Mouse (Mus musculus) liver, embryonic 12.5 days (tissue): ENCODE measurements around the gene Pdzd2. TPM values are rescaled to one million over a fixed set of nuclear protein-coding genes. Genes with fewer than 3 reads are reported as not detected.

Experiments
- ATAC-seq: fragments of 200-750 bp; cut with Nextera tagmentation; 2 replicates; pipeline ENCODE4 v1.8.0; 2017; ENCODE audit warnings: moderate number of reproducible peaks, mild to moderate bottlenecking, moderate library complexity
- H3K27ac ChIP-seq: fragments of 300-500 bp; sonication (generic); 2 replicates; pipeline ENCODE4 v1.5.1; 2016; ENCODE audit warnings: mild to moderate bottlenecking
- H3K27me3 ChIP-seq: fragments of 300-500 bp; sonication (generic); replicated peaks from 2 replicates; pipeline ENCODE4 v1.6.1; 2016; ENCODE audit warnings: mild to moderate bottlenecking, moderate library complexity
- H3K36me3 ChIP-seq: fragments of 300-500 bp; sonication (generic); 2 replicates; pipeline ENCODE4 v1.6.1; 2016; ENCODE audit warnings: mild to moderate bottlenecking, moderate library complexity
- H3K4me1 ChIP-seq: fragments of 300-500 bp; sonication (generic); 2 replicates; pipeline ENCODE4 v1.6.1; 2016
- H3K4me2 ChIP-seq: fragments of 300-500 bp; sonication (generic); 2 replicates; pipeline ENCODE4 v1.6.1; 2016; ENCODE audit warnings: mild to moderate bottlenecking, moderate library complexity
- H3K4me3 ChIP-seq: fragments of 300-500 bp; sonication (generic); 2 replicates; pipeline ENCODE4 v1.5.1; 2016; ENCODE audit warnings: mild to moderate bottlenecking, moderate library complexity
- H3K9ac ChIP-seq: fragments of 300-500 bp; sonication (generic); 2 replicates; pipeline ENCODE4 v1.6.1; 2016; ENCODE audit warnings: mild to moderate bottlenecking, moderate library complexity
- H3K9me3 ChIP-seq: fragments of 300-500 bp; sonication (generic); replicated peaks from 2 replicates; pipeline ENCODE4 v1.6.1; 2016; ENCODE audit warnings: mild to moderate bottlenecking, moderate library complexity
- WGBS: fragments of 180-500 bp; shearing (Covaris S2); methylation state at CpG from one replicate; pipeline ENCODE4 v1.1.7; 2016; ENCODE audit not compliant: insufficient replicate concordance; 5-methylcytosine and 5-hydroxymethylcytosine counted together
- polyA plus RNA-seq: library from polyadenylated mRNA; unstranded; fragments of >200 nt; fragmentation: Nextera tagmentation; extraction: Ambion mirVana; gene quantifications from 2 replicates; pipeline ENCODE4 v1.2.1, GENCODE M21; 2016

The Pdzd2 gene
- polyA plus RNA-seq, 1 experiment from 2014 or later, result 4.8 TPM

DNA sequence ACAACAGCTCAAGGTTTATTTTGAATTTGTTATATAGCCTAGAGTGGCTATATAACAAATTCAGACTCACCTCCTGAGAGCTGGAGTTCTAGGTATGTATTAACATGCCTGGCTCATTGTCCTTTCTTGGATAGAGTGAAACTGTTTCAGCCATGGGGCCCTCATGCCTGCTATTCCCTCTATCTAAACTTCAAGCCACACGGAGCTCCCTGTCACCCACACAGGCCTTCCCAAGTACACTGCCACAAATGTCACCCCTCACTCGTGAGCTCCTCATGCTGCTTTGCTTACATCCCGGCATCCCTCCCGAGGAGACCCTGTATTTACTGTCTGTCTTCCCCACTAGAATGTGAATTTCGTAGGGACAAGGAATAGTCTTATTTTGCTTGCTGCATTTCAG lies 103.3 kb downstream of the Pdzd2 start:
- Histone ChIP-seq H3K9ac (no peak overlapping the region), H3K36me3 (no peaks in the 10 kb centered on the region), H3K27ac (no peak overlapping the region), H3K27me3 (no peaks in the 10 kb centered on the region; the same call in 1 of the 2 replicates), H3K9me3 (no peaks in the 10 kb centered on the region), H3K4me2 (no peak overlapping the region), H3K4me1 (peaks cover 7% of the 10 kb centered on the region; the same call in 1 of the 2 replicates), H3K4me3 (no peak overlapping the region)
- WGBS, result 73% methylated on average over 5 of the region's 5 CpGs
- no peak for ATAC-seq

DNA sequence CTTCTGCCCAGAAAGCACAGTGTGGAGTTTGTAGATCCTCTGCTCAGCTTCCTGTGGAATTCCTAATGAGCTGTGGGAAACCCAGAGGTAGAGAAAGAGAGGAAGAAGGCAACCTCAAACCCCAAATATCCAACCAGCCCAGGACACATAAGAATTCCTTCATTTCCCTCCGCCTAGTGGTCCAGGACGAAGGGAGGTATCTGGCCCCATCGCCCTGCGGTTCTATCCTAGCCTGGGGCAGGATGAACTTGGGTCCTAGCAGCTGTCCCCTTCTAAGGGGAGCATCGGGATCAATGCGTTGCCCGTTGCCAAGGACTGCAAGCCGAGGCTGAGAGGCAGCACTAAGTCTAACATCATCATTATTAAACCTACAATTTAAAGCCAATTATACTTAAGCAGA lies 104.8 kb downstream of the Pdzd2 start:
- no peaks in the 10 kb centered on the region; the same call in 1 of the 2 replicates for H3K27me3 ChIP-seq
- H3K4me2 ChIP-seq, result no peak overlapping the region
- H3K36me3 ChIP-seq, result no peaks in the 10 kb centered on the region
- H3K9me3 ChIP-seq, result no peaks in the 10 kb centered on the region
- ATAC-seq, result no peak
- H3K27ac ChIP-seq, result no peak overlapping the region
- no peak overlapping the region for H3K4me3 ChIP-seq
- peaks cover 10% of the 10 kb centered on the region; the same call in 1 of the 2 replicates for H3K4me1 ChIP-seq
- WGBS, result 77% methylated on average over 8 of the region's 8 CpGs
- H3K9ac ChIP-seq, result no peak overlapping the region

DNA sequence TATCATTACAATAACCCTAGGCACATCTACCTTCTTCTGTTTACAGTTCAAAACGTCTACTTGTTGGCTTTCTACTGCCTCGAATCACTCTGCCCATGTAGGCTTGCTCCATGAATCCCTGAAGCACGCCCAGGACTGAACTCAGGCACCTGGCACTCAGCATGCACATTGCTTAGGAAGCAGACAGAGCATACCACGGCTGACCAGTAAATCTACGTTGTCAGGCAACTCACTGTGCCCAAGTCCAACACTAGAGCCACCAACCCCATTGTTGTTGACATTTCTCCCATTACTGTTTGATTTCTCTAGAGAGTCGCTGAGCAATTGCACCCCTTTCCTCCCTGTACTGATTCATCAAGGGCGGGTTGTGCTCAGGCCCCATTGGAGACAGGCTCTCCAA lies 110.6 kb downstream of the Pdzd2 start:
- no peak overlapping the region for H3K9ac ChIP-seq
- no peak overlapping the region for H3K27ac ChIP-seq
- no peak overlapping the region for H3K4me2 ChIP-seq
- ATAC-seq, result no peak
- H3K4me3 ChIP-seq, result no peak overlapping the region
- H3K27me3 ChIP-seq, result no peaks in the 10 kb centered on the region; the same call in 1 of the 2 replicates
- peaks cover 18% of the 10 kb centered on the region for H3K4me1 ChIP-seq
- WGBS, result 65% methylated on average over 7 of the region's 7 CpGs
- no peaks in the 10 kb centered on the region for H3K9me3 ChIP-seq
- H3K36me3 ChIP-seq, result no peaks in the 10 kb centered on the region

DNA sequence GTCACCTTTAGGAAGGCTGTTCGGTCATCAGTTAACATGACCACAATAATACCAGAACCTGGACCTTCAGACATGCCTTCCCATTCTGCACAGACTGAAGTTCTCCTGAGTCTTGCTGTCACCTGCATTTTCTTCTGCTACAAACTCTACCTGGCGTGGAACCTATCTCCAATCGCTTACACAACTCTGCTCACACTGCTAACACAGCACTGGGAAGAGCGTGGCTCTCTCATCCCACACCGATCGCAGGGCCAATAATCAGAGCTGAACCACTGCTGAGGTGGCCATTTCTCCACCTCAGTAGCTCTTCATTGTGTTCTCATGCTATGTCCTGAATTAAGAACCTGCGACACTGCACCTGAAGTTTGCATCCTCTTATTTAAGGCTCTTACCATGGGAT lies 111.3 kb downstream of the Pdzd2 start:
- Histone ChIP-seq H3K36me3 (no peaks in the 10 kb centered on the region), H3K27me3 (no peaks in the 10 kb centered on the region; the same call in 1 of the 2 replicates), H3K4me2 (no peak overlapping the region), H3K9me3 (no peaks in the 10 kb centered on the region), H3K27ac (no peak overlapping the region), H3K4me3 (no peak overlapping the region), H3K4me1 (peaks cover 18% of the 10 kb centered on the region), H3K9ac (no peak overlapping the region)
- ATAC-seq, result no peak
- WGBS, result 78% methylated on average over 7 of the region's 7 CpGs

DNA sequence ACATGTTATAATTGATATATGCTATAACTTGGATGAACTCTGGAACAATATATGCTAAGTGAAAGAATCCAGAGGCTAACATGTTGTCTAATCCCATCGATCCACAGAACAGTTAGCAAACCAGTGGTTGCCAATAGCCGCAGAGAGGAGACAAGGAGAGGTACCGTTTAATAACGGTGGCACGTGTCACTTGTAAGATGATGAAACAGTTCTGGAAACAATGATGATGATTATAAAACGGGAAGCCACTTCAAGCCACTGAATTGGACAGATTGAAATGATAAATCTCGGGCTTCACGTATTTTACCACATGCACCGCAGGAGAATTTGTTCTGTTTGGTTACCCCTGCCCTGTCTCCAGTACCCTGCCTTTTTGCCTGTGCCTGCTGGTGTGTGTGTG lies 112.8 kb downstream of the Pdzd2 start:
- ATAC-seq, result no peak
- 71% methylated on average over 9 of the region's 9 CpGs for WGBS
- H3K9me3 ChIP-seq, result no peaks in the 10 kb centered on the region
- H3K4me2 ChIP-seq, result no peak overlapping the region
- H3K4me3 ChIP-seq, result no peak overlapping the region
- peaks cover 17% of the 10 kb centered on the region for H3K4me1 ChIP-seq
- H3K9ac ChIP-seq, result no peak overlapping the region
- H3K27me3 ChIP-seq, result no peaks in the 10 kb centered on the region; the same call in 1 of the 2 replicates
- H3K27ac ChIP-seq, result no peak overlapping the region
- H3K36me3 ChIP-seq, result no peaks in the 10 kb centered on the region

DNA sequence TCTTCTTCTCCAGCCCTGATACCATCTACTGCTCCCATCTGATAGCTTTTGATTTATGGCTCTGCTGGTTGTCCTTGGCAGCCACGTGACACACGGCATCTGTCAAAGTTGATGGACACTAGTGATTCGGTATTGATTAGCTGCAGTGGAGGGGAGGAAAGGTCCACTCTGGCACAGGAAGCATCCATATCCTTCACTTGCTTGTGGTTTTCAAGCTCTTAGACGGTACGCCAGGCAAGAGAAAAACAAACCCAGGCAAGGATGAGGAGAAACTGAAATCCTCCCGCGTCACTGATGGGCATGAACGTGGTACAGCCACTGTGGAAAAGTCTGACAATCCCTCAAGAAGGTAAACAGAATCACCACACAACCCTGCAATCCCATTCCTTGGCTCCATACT lies 113.6 kb downstream of the Pdzd2 start:
- WGBS, result 20% methylated on average over 8 of the region's 8 CpGs
- Histone ChIP-seq H3K27ac (no peak overlapping the region), H3K4me3 (no peak overlapping the region), H3K27me3 (no peaks in the 10 kb centered on the region), H3K4me1 (peaks cover 10% of the 10 kb centered on the region), H3K9ac (no peak overlapping the region), H3K4me2 (no peak overlapping the region), H3K36me3 (no peaks in the 10 kb centered on the region), H3K9me3 (no peaks in the 10 kb centered on the region)
- no peak for ATAC-seq

DNA sequence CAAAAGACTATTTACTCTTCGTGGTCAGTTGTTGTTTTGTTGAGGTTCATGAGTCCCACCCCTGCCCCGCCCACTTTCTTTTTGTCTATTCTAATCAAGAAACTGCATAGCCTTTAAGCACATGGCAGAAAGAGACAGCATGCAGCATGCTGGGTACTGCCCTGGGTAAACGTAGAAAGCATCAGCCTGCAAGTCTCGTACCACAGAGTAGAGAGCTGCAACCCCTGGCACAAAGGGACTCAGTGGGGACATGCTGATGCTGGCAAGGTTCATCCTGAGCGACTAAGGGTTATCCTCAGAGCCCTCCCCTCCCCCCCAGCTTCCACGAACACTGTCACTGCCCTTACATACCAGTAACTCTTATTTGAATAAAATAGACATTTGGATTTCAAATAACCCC lies 114.2 kb downstream of the Pdzd2 start:
- Histone ChIP-seq H3K27ac (no peak overlapping the region), H3K4me3 (no peak overlapping the region), H3K4me2 (no peak overlapping the region), H3K4me1 (peaks cover 8% of the 10 kb centered on the region), H3K9ac (no peak overlapping the region), H3K27me3 (no peaks in the 10 kb centered on the region), H3K36me3 (no peaks in the 10 kb centered on the region), H3K9me3 (no peaks in the 10 kb centered on the region)
- 39% methylated on average over 6 of the region's 6 CpGs for WGBS
- no peak for ATAC-seq

DNA sequence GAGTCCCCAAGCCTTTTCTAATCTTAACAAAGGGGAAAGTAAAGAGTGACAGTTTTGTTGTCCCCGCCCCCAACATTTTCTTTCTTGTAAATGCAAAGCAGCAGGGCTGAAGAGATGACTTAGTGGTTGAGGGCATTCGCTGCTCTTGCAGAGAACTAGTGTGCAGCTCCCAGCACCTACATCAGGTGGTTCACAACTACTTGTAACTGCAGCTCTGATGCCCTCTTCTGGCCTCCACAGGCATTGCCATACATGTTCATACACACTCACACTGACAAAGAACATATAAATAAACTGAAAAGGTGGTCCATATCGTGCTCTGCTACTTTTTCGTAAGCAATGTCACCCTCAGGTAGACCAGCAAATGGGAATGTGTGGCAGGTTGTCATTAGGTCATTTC lies 116.2 kb downstream of the Pdzd2 start:
- no peak for ATAC-seq
- H3K27me3 ChIP-seq, result no peaks in the 10 kb centered on the region
- no peak overlapping the region for H3K9ac ChIP-seq
- H3K36me3 ChIP-seq, result no peaks in the 10 kb centered on the region
- H3K27ac ChIP-seq, result no peak overlapping the region
- H3K4me2 ChIP-seq, result no peak overlapping the region
- H3K4me1 ChIP-seq, result peaks cover 8% of the 10 kb centered on the region
- 83% methylated on average over 4 of the region's 4 CpGs for WGBS
- no peak overlapping the region for H3K4me3 ChIP-seq
- H3K9me3 ChIP-seq, result no peaks in the 10 kb centered on the region

DNA sequence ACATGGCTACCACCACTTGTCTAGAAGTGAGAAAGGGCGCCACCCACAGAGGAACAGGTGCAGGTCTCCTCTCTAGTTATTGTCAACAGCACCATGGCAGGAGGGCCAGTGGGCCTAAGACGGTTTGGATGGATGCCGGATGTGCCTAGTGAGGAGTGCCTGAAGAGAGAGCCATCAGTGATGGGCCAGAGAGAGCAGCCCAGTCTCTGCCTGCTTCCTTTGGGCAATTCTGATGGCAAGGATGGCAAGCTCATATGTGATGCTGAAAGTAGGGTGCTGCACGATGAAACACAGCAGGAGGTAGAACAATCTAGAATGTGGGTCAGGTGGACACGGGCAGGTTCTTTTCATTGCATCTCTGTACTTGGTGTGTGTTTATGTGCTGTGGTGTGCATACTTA lies 117.0 kb downstream of the Pdzd2 start:
- Histone ChIP-seq H3K4me2 (no peak overlapping the region), H3K4me1 (peaks cover 8% of the 10 kb centered on the region), H3K9ac (no peak overlapping the region), H3K9me3 (no peaks in the 10 kb centered on the region), H3K36me3 (no peaks in the 10 kb centered on the region), H3K4me3 (no peak overlapping the region), H3K27me3 (no peaks in the 10 kb centered on the region), H3K27ac (no peak overlapping the region)
- ATAC-seq, result no peak
- 69% methylated on average over 5 of the region's 5 CpGs for WGBS

DNA sequence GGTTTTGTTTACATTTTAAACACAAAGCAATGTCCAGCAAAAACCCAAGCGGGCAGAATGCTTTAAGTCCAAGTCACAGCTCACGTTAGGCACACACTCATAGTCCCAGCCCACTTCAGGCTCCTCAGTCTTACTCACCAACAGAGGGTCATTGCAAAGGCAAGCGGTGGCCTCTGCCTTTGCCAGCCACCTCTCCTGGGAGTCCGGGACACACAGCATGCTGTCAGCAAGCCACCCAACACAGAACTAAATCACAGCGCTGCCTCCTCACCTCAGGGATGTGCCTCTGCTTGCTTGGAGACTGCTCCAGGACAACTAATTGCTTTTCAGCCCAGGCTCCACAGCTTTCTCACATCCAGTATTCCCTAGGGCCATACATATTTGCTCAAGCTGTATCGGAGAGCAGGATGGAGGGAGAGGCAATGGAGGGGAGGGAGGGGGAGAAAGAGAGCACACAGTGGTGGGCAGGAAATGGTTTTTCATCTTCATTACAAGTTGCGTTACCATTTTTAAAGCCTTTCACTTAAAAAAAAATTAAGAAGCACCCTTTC lies 117.6 kb downstream of the Pdzd2 start:
- no peak for ATAC-seq
- H3K36me3 ChIP-seq, result no peaks in the 10 kb centered on the region
- WGBS, result 70% methylated on average over 7 of the region's 7 CpGs

DNA sequence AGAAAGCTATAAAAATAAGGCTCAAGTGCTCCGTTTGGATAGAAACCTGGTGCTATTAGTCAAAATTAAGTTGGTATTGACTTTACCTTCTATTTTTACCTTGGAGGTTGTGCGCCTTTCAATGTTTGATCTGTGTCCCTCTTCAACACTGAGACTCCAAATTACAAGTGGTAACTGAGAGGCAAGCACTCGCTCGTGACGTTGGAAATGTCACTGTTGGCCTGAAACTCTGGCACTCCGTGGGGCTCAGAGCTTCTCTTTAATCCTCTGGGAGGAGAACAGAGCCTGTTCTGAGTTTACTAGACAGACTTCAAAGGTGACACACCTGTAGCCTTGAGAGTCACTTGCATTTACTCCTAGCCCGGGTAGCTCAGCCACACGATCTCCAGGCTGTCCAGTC lies 120.5 kb downstream of the Pdzd2 start:
- Histone ChIP-seq H3K27ac (no peak overlapping the region), H3K4me1 (no peaks in the 10 kb centered on the region), H3K4me2 (no peak overlapping the region), H3K36me3 (no peaks in the 10 kb centered on the region), H3K4me3 (no peak overlapping the region), H3K9ac (no peak overlapping the region), H3K9me3 (no peaks in the 10 kb centered on the region), H3K27me3 (no peaks in the 10 kb centered on the region)
- ATAC-seq, result no peak
- 76% methylated on average over 8 of the region's 8 CpGs for WGBS

More for the DNA sequence above, 117.6 kb downstream of the Pdzd2 start:
- no peak overlapping the region for H3K27ac ChIP-seq
- no peaks in the 10 kb centered on the region for H3K27me3 ChIP-seq
- H3K9ac ChIP-seq, result no peak overlapping the region
- H3K4me1 ChIP-seq, result peaks cover 8% of the 10 kb centered on the region
- H3K4me3 ChIP-seq, result no peak overlapping the region
- H3K9me3 ChIP-seq, result no peaks in the 10 kb centered on the region
- no peak overlapping the region for H3K4me2 ChIP-seq

DNA sequence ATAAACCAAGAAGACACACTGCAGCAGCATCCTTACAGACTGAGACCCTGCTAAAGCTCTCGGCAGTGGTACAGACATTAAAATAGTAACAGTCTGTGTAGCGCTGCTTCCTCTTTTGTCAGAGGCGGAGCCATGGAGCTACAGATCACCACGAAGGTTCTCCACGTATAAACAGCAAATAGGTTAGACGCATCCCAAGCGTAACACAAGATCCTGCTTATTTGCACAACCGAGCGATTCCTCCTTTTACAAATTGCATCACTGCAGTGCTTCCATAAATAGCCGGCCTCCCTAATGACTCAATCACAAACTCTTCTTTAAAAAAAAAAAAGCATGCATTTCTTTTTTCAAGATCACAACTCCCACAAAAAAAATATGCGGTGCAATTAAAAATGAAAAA lies 122.1 kb downstream of the Pdzd2 start:
- Histone ChIP-seq H3K4me1 (no peaks in the 10 kb centered on the region), H3K36me3 (no peaks in the 10 kb centered on the region), H3K27ac (no peak overlapping the region), H3K9me3 (no peaks in the 10 kb centered on the region), H3K27me3 (no peaks in the 10 kb centered on the region), H3K4me3 (no peak overlapping the region), H3K9ac (no peak overlapping the region), H3K4me2 (no peak overlapping the region)
- 42% methylated on average over 11 of the region's 11 CpGs for WGBS
- ATAC-seq, result no peak

DNA sequence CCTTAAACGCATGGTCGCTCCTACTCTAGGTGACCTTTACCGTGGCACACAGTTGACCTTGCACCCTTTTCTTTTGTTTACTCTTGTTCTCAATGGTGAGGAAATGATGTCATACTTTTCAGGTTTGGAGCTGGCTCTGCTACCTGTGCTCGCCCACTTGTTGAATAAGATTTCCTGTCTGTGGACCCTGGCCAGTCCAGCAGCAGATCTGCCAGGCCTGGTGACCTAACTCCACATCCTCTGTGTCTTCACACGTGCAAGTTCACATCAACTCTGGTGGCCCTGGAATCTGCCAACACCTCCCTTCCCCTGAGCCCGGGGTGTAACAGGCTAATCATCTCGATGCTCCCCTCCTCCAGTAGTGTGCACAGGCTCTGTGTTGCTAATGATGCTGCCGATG lies 122.5 kb downstream of the Pdzd2 start:
- Histone ChIP-seq H3K27me3 (no peaks in the 10 kb centered on the region), H3K9ac (no peak overlapping the region), H3K9me3 (no peaks in the 10 kb centered on the region), H3K4me3 (no peak overlapping the region), H3K36me3 (no peaks in the 10 kb centered on the region), H3K4me1 (no peaks in the 10 kb centered on the region), H3K27ac (no peak overlapping the region), H3K4me2 (no peak overlapping the region)
- WGBS, result 52% methylated on average over 8 of the region's 8 CpGs
- peak; percentile 35 for ATAC-seq
